Mouse (Mus musculus): Measurements from ENCODE around the gene Nmnat2. TPM values are rescaled to one million over a fixed set of nuclear protein-coding genes. Genes with fewer than 3 reads are reported as not detected.

Gene Nmnat2
- total RNA-seq, 2 experiments from 2014 or later, result 0.22 to 0.28 TPM

GRCm38 (mm10) chr1:153144021-153144420, 189.2 kb downstream of the Nmnat2 start:
- intact Hi-C loops (cut with DNase I), result no loop called here
- DNase-seq, result no peak

GRCm38 (mm10) chr1:153145791-153146190, 191.0 kb downstream of the Nmnat2 start:
- intact Hi-C loops (cut with DNase I), result no loop called here
- DNase-seq, result no peak

DNA sequence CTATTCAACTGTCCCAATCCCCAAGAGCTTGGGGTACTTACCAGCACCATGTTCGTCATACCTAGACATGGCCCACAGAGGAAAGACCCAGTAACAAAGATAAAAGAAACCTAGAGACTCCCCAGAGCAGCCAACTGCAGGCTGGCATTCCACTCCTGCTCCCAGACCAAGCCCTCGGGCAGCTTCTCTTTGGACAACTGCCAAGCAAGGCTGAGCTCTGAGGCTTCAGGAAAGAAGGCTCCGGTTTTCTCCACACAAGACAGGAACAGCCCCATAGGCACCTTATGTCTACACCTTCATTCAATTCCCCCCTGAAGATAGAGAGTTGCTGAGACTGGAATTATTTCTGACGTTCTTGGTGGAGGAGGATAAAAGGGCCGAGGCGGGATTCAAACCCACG, 197.8 kb downstream of the Nmnat2 start:
- intact Hi-C loops (cut with DNase I), result no loop called here
- no peak for DNase-seq

GRCm38 (mm10) chr1:153153619-153154137, 198.9 kb downstream of the Nmnat2 start:
- intact Hi-C loops (cut with DNase I), result no loop called here
- no peak for DNase-seq

- DNase-seq, result no peak
- intact Hi-C loops (cut with DNase I), result no loop called here
These were observed 200.6 kb downstream of the Nmnat2 start for GRCm38 (mm10) chr1:153155364-153155763.

DNA sequence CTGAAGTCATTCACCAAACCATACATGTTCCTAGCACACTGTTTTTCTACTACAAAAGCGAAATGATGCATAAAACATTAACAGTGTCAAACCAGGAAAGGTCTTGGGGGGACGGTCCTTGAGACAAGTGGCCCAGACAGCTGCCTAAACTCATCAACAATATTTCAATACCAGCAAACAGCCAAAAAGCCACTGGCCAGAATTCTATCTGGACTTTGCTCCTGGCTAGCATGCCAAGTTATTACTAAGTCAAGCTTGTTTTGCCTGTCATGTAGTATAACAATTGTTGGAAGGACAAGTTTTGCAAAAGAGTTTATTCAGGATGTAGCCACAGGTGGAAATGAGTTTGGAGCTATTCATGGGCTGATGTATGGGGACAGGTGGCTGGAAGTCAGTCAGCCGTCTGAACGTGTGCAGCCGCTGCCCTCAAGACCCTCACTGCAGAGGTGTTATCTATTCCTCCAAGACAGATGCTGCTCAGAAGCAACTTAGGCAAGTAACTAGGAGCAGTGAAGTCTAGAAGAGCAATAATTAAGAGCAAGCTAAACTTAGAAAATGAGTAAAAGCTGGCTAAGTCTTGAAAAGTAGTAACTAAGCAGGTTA, 202.3 kb downstream of the Nmnat2 start:
- peak; percentile 38 to 43 for DNase-seq
- intact Hi-C loops (cut with DNase I), result no loop called here

DNA sequence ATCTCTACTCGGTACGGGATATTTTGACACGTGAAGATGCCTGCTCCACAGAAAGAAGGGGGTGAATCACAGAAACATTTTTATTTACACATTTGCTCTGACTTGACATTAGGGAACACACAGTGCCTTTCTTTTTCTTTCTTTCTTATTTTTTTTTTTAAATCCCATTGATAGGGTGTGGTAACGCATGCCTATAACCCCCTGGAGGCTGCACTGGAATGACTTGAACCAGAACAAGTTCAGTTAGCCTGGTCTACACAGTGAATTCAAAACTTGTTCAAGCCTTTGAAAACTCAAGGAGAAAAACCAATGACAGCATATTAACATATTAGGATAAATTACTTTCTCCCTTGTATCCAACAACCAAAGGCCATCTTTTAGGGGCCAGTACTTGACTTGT, 204.3 kb downstream of the Nmnat2 start:
- DNase-seq, result no peak
- intact Hi-C loops (cut with DNase I), result no loop called here

DNA sequence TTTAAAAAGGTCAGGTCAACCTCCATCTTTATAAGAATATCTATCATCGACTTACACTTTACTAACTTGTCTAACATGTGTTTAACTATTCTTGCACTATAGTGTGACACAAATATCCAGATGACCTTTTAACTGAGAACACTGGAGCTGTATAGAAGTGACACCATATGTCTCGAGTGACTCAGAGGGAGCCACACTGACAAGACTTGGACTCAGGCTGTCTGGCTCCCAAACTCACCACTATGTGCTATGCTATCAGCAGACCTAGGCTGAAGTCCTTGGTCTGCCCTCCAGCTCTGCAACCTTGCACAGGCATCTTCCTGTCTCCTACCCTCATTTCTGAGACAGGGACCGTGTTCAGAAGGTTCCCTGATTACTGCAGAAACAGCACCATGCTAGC, 209.0 kb downstream of the Nmnat2 start:
- intact Hi-C loops (cut with DNase I), result no loop called here

DNA sequence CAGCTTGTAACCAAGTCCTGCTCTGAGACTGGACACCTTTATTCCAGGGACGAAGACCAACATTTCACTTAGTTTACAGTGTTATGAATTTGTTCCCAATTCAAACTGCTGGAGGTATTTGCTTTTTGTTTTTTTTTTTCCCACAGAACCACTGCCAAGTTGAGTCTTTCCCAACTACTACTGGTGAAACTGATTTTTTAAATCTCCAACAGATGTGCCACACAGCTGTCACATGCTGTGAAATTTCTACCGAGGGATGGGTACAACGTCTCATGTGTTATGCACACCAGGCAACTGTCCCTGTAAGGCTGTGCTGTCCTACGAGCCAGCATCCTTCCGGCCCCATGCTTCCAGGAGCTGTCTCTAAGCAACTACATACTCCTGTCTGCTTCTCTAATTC, 213.5 kb downstream of the Nmnat2 start:
- intact Hi-C loops (cut with DNase I), result no loop called here
- no peak for DNase-seq

More for the DNA sequence above, 209.0 kb downstream of the Nmnat2 start:
- no peak for DNase-seq

Other genes with a start within 250 kb of the Nmnat2 start
- gene Apobec4, start 204.4 kb upstream of the Nmnat2 start, total RNA-seq (2021), result not detected
- 10 to 100 TPM; 34.9 to 38.3 TPM for gene Rgl1, start 188.6 kb upstream of the Nmnat2 start, total RNA-seq (2021)
- gene Arpc5, start 188.5 kb upstream of the Nmnat2 start, total RNA-seq (2021), result 10 to 100 TPM; 33.3 to 36.6 TPM
- gene Ncf2, start 154.8 kb upstream of the Nmnat2 start, total RNA-seq (2021), result 1 to 10 TPM; 4.4 to 6.0 TPM
- 10 to 100 TPM; 40.1 to 45.2 TPM for gene Smg7, start 52.3 kb upstream of the Nmnat2 start, total RNA-seq (2021)
- 1 to 10 TPM; 6.3 to 7.7 TPM for gene Lamc2, start 231.5 kb downstream of the Nmnat2 start, total RNA-seq (2021)